Mouse (Mus musculus) heart, postnatal 0 days (tissue): ENCODE results near the gene Ilf2. TPM values are rescaled to one million over a fixed set of nuclear protein-coding genes. Genes with fewer than 3 reads are reported as not detected.

Source experiments
- ATAC-seq: fragments of 200-750 bp; cut with Nextera tagmentation; 2 replicates; pipeline ENCODE4 v1.8.0; 2017; ENCODE audit warnings: low read depth, moderate number of reproducible peaks, moderate library complexity; ENCODE audit not compliant: insufficient read depth
- DNase-seq: peaks from one replicate; pipeline ENCODE4 v3.0.0-alpha.2; 2016; ENCODE audit warnings: low spot score
- H3K27ac ChIP-seq: fragments of 300-500 bp; sonication (generic); 2 replicates; pipeline ENCODE4 v1.5.1; 2014; ENCODE audit warnings: low read depth, mild to moderate bottlenecking
- H3K27me3 ChIP-seq: fragments of 300-500 bp; sonication (generic); 2 replicates; pipeline ENCODE4 v1.6.1; 2014; ENCODE audit warnings: low read length, mixed read lengths; ENCODE audit not compliant: control insufficient read depth, insufficient read depth
- H3K36me3 ChIP-seq: fragments of 300-500 bp; sonication (generic); replicated peaks from 2 replicates; pipeline ENCODE4 v1.6.1; 2014; ENCODE audit warnings: low read length, mixed read lengths; ENCODE audit not compliant: control insufficient read depth, insufficient read depth
- H3K4me1 ChIP-seq: fragments of 300-500 bp; sonication (generic); 2 replicates; pipeline ENCODE4 v1.6.1; 2014; ENCODE audit warnings: antibody characterized with exemption; ENCODE audit not compliant: control insufficient read depth, insufficient read depth
- H3K4me2 ChIP-seq: fragments of 300-500 bp; sonication (generic); 2 replicates; pipeline ENCODE4 v1.6.1; 2014; ENCODE audit warnings: low read depth, mild to moderate bottlenecking, low read length, moderate library complexity
- H3K4me3 ChIP-seq: fragments of 300-500 bp; sonication (generic); 2 replicates; pipeline ENCODE4 v1.5.1; 2014; ENCODE audit warnings: low read depth, low read length
- H3K9ac ChIP-seq: fragments of 300-500 bp; sonication (generic); replicated peaks from 2 replicates; pipeline ENCODE4 v1.6.1; 2014; ENCODE audit warnings: low read depth, low read length, mixed read lengths
- H3K9me3 ChIP-seq: fragments of 300-500 bp; sonication (generic); replicated peaks from 2 replicates; pipeline ENCODE4 v1.6.1; 2016; ENCODE audit warnings: low read length; ENCODE audit not compliant: control insufficient read depth
- CTCF ChIP-seq: IDR thresholded peaks from 2 replicates; pipeline ENCODE4 v1.5.1; 2016; ENCODE audit warnings: antibody characterized with exemption, control low read depth, low read depth
- EP300 ChIP-seq: IDR thresholded peaks from 2 replicates; pipeline ENCODE4 v1.6.1; 2016; ENCODE audit warnings: antibody characterized with exemption, low read depth
- WGBS: fragments of 180-500 bp; shearing (Covaris S2); extraction: QIAGEN DNeasy Blood & Tissue Kit; methylation state at CpG from one replicate; pipeline ENCODE4 v1.1.7; 2014; 5-methylcytosine and 5-hydroxymethylcytosine counted together
- polyA plus RNA-seq: library from polyadenylated mRNA; unstranded; fragments of >200 nt; fragmentation: Nextera tagmentation; extraction: Ambion mirVana; gene quantifications from 2 replicates; pipeline ENCODE4 v1.2.1, GENCODE M21; 2015
- total RNA-seq: library from RNA; depleted of rRNA; stranded (reverse); fragments of >200 nt; gene quantifications from 2 replicates; pipeline ENCODE4 v1.2.3, GENCODE M21; 2014; ENCODE audit warnings: low replicate concordance

Ilf2 gene
- total and polyA plus RNA-seq, 2 experiments from 2014 or later: 53.5 to 60.2 TPM

GRCm38 (mm10) chr3:90526580-90526979 is 50.7 kb downstream of the Ilf2 start, which contains the start of gene S100a14:
Gene S100a14 (plus strand): TSS chr3:90526856.
- Histone ChIP-seq H3K4me3 (no peak within 1 kb of the TSS), H3K27me3 (no peaks in the 10 kb centered on the region), H3K9me3 (no peaks in the 10 kb centered on the region), H3K4me2 (no peak within 1 kb of the TSS), H3K36me3 (peaks cover 14% of the 10 kb centered on the region), H3K4me1 (no peaks in the 10 kb centered on the region), H3K27ac (no peak within 1 kb of the TSS), H3K9ac (no peak within 1 kb of the TSS)
- TF ChIP-seq CTCF (no peak), EP300 (no peak)
- DNase-seq (no peak), ATAC-seq (no peak)
- 26% methylated on average over 5 of the region's 5 CpGs for WGBS

- Histone ChIP-seq H3K36me3 (peaks cover 14% of the 10 kb centered on the region), H3K9ac (no peak overlapping the region), H3K27ac (no peak overlapping the region), H3K4me2 (no peak overlapping the region), H3K27me3 (no peaks in the 10 kb centered on the region), H3K9me3 (no peaks in the 10 kb centered on the region), H3K4me1 (no peaks in the 10 kb centered on the region), H3K4me3 (no peak overlapping the region)
- DNase-seq: no peak
- ATAC-seq: no peak
- 90% methylated on average over 7 of the region's 7 CpGs for WGBS
- TF ChIP-seq CTCF: no peak
- TF ChIP-seq EP300: no peak
Measured at GRCm38 (mm10) chr3:90527291-90527873, 51.5 kb downstream of the Ilf2 start.

- H3K9me3 ChIP-seq: no peaks in the 10 kb centered on the region
- no peak overlapping the region for H3K4me3 ChIP-seq
- no peak overlapping the region for H3K9ac ChIP-seq
- no peaks in the 10 kb centered on the region for H3K27me3 ChIP-seq
- DNase-seq (no peak), ATAC-seq (no peak)
- TF ChIP-seq CTCF (no peak), EP300 (no peak)
- H3K36me3 ChIP-seq: no peaks in the 10 kb centered on the region
- H3K4me1 ChIP-seq: no peaks in the 10 kb centered on the region
- no peak overlapping the region for H3K4me2 ChIP-seq
- no peak overlapping the region for H3K27ac ChIP-seq
- 66% methylated on average over 5 of the region's 5 CpGs for WGBS
Measured at GRCm38 (mm10) chr3:90531713-90532112, 55.8 kb downstream of the Ilf2 start.

DNA sequence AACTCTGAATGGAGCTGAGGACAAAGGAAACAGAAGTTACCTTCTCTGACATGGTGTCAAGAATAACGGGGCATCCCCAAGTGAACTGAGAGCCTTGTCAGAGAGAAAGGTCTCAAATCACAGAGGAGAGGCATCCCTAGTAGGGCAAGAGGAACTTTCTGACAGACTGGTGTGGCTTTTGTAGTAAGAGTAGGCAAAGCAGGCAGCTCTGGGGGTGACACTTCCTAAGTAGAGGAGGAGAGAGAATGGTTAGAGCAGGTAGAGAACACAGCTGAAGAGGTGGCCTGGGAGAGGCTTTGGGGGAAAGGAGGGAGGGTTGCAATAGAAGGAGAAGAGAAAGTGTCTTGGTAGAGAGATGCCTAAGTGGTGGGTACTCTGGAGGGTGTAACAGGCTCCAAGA is 59.5 kb downstream of the Ilf2 start:
- WGBS: 68% methylated on average over 1 of the region's 1 CpGs
- DNase-seq: no peak

DNA sequence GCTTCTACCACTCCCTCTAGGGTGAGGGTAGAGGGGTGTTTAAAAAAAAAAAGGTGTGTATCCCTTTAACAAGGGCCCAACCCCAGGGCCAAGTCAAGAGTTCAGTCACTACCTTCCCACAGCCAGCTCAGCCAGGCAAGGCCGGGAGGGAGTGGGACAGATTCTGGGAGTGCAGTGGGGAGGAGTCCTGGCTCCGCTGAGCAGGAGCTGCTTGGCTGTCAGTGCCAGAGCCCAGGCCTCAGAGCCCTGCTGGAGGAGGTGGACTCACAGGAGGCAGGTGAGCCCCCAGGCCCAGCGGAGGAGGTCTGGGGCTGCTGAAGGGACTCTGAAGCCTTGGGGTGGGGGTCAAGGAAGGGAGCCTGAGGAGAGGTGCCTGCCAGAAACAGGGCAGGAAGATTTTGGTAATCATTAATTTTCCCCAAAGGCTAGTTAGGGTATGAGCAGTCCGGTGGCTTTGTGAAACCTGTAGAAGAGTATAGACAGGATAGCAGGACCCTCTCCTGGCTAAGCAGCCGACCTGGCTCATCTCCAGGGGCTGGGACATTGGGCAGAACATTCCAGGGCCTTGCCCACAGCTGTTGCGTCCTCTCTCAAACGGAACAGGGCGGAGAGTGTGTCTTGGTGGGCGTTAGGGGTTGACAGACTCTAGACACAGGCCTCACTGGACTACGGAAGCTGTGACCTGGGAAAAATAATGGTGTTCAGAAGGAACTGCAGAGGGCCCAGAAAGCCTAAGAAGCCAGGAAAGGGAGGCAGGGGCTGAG is 61.4 kb downstream of the Ilf2 start, which contains the start of gene S100a16:
Gene S100a16, plus strand, starts transcription at position 114 of the 764 bp plus-strand sequence.
- ATAC-seq (peak; percentile 85), DNase-seq (peak; percentile 66)
- no peak for TF ChIP-seq CTCF
- TF ChIP-seq EP300: no peak
- Histone ChIP-seq H3K4me1 (0 out of 2 replicates have a peak, but pooled peaks cover 4% of the 10 kb centered on the region), H3K4me3 (peak within 1 kb of the TSS; percentile 33), H3K4me2 (peak within 1 kb of the TSS; percentile 51), H3K36me3 (no peaks in the 10 kb centered on the region), H3K27me3 (no peaks in the 10 kb centered on the region), H3K9me3 (no peaks in the 10 kb centered on the region), H3K9ac (peak within 1 kb of the TSS; percentile 42), H3K27ac (peak within 1 kb of the TSS; percentile 50; the same call in 1 of the 2 replicates)
- 43% methylated on average over 10 of the region's 10 CpGs for WGBS

More for the DNA sequence above, 59.5 kb downstream of the Ilf2 start:
- Histone ChIP-seq H3K4me1 (0 out of 2 replicates have a peak, but pooled peaks cover 4% of the 10 kb centered on the region), H3K4me2 (no peak overlapping the region), H3K9ac (no peak overlapping the region), H3K9me3 (no peaks in the 10 kb centered on the region), H3K27ac (no peak overlapping the region), H3K36me3 (no peaks in the 10 kb centered on the region), H3K27me3 (no peaks in the 10 kb centered on the region), H3K4me3 (no peak overlapping the region)
- no peak for ATAC-seq
- TF ChIP-seq EP300 (no peak), CTCF (no peak)
